Mouse (Mus musculus) ES-E14 (cell line): ENCODE data around the gene Abhd4. TPM values are rescaled to one million over a fixed set of nuclear protein-coding genes. Genes with fewer than 3 reads are reported as not detected.

ENCODE experiments used
- DNase-seq: peaks from one replicate; pipeline ENCODE4 v3.0.0-alpha.2; 2013; ENCODE audit warnings: low read depth, low spot score
- H3K27ac ChIP-seq: 2 replicates; pipeline ENCODE4 v1.5.1; 2012; ENCODE audit warnings: low read depth, mild to moderate bottlenecking, low read length, moderate library complexity, mixed read lengths; ENCODE audit not compliant: poor library complexity, insufficient read depth, severe bottlenecking
- H3K36me3 ChIP-seq: 2 replicates; pipeline ENCODE4 v1.6.1; 2012; ENCODE audit warnings: mild to moderate bottlenecking, low read length, moderate library complexity, mixed read lengths; ENCODE audit not compliant: control insufficient read depth, poor library complexity, insufficient read depth, severe bottlenecking
- H3K4me1 ChIP-seq, 2 experiments: fragments of 150-350 bp in 1 of 2; sonication (generic) in 1 of 2; 2 replicates each; pipeline ENCODE4 v1.6.1; 2012; ENCODE audit warnings: low read length in 2 of 2, mild to moderate bottlenecking in 1 of 2, mixed read lengths in 1 of 2; ENCODE audit not compliant: control insufficient read depth in 2 of 2, insufficient read depth in 2 of 2, poor library complexity in 1 of 2
- H3K4me3 ChIP-seq, 2 experiments: fragments of 150-350 bp in 1 of 2; sonication (generic) in 1 of 2; 2 replicates each; pipeline ENCODE4 v1.5.1; 2012; ENCODE audit warnings: low read length in 2 of 2, low read depth in 1 of 2, mild to moderate bottlenecking in 1 of 2, mixed read lengths in 1 of 2; ENCODE audit not compliant: insufficient read depth in 1 of 2, poor library complexity in 1 of 2, severe bottlenecking in 1 of 2
- H3K9ac ChIP-seq: 2 replicates; pipeline ENCODE4 v1.6.1; 2012; ENCODE audit warnings: low read depth, mild to moderate bottlenecking, low read length, mixed read lengths; ENCODE audit not compliant: poor library complexity, insufficient read depth, severe bottlenecking
- H3K9me3 ChIP-seq: fragments of 150-350 bp; sonication (generic); 2 replicates; pipeline ENCODE4 v1.6.1; 2012; ENCODE audit warnings: low read depth, mild to moderate bottlenecking, low read length; ENCODE audit not compliant: control insufficient read depth, insufficient read depth
- CHD2 ChIP-seq: IDR thresholded peaks from 2 replicates; pipeline ENCODE4 v1.6.1; 2014; ENCODE audit warnings: mild to moderate bottlenecking, low read depth, low read length, inconsistent platforms
- HCFC1 ChIP-seq: IDR thresholded peaks from 2 replicates; pipeline ENCODE4 v1.6.1; 2012; ENCODE audit warnings: low read length, inconsistent platforms, borderline replicate concordance; ENCODE audit not compliant: insufficient read depth
- MAFK ChIP-seq: IDR thresholded peaks from 2 replicates; pipeline ENCODE4 v1.6.1; 2014; ENCODE audit warnings: mild to moderate bottlenecking, low read depth, low read length, inconsistent platforms; ENCODE audit not compliant: insufficient read depth
- ZC3H11A ChIP-seq: IDR thresholded peaks from 2 replicates; pipeline ENCODE4 v1.6.1; 2012; ENCODE audit warnings: low read depth, mild to moderate bottlenecking, inconsistent platforms, low read length, borderline replicate concordance
- ZNF384 ChIP-seq: IDR thresholded peaks from 2 replicates; pipeline ENCODE4 v1.6.1; 2012; ENCODE audit warnings: low read depth, low read length, inconsistent platforms
- in situ Hi-C, 2 experiments: fragments of 600-800 bp; cut with MboI; formaldehyde crosslinking; loops; one replicate each; pipeline ENCODE4 v1.15.1; 2025; ENCODE audit warnings: low sequenced_read_pairs in 2 of 2, inconsistent platforms in 1 of 2; ENCODE audit not compliant: unreplicated experiment in 2 of 2
- total RNA-seq: library from RNA; depleted of rRNA; stranded (reverse); fragments of 300-350 nt; gene quantifications from 2 replicates; pipeline ENCODE4 v1.2.3, GENCODE M21; 2012

Abhd4 gene
- total RNA-seq, 1 experiment: 17.6 TPM

- Histone ChIP-seq H3K9ac (no peak overlapping the region), H3K36me3 (no peaks in the 10 kb centered on the region), H3K27ac (no peak overlapping the region), H3K9me3 (no peaks in the 10 kb centered on the region), H3K4me3 (no peak overlapping the region), H3K4me1 (no peaks in the 10 kb centered on the region; a peak in 1 of 4 replicates)
- DNase-seq: no peak
- no peak for TF ChIP-seq MAFK
- TF ChIP-seq HCFC1: no peak
- TF ChIP-seq ZNF384: no peak
- TF ChIP-seq ZC3H11A: no peak
- TF ChIP-seq CHD2: no peak
- in situ Hi-C loops: no loop called here
These were observed 43.6 kb upstream of the Abhd4 start for GRCm38 (mm10) chr14:54210401-54210800.

- no peaks in the 10 kb centered on the region for H3K4me1 ChIP-seq
- no peak overlapping the region for H3K27ac ChIP-seq
- H3K4me3 ChIP-seq: no peak overlapping the region
- no peak for DNase-seq
- H3K9me3 ChIP-seq: no peaks in the 10 kb centered on the region
- TF ChIP-seq CHD2 (no peak), ZNF384 (no peak), HCFC1 (no peak), MAFK (no peak), ZC3H11A (no peak)
- no peak overlapping the region for H3K9ac ChIP-seq
- in situ Hi-C loops: no loop called here
- H3K36me3 ChIP-seq: no peaks in the 10 kb centered on the region
These were observed 42.8 kb upstream of the Abhd4 start for GRCm38 (mm10) chr14:54211199-54211598.

- Histone ChIP-seq H3K4me1 (no peaks in the 10 kb centered on the region), H3K27ac (no peak overlapping the region)
- in situ Hi-C loops: no loop called here
These were observed 42.2 kb upstream of the Abhd4 start for GRCm38 (mm10) chr14:54211755-54212154.

GRCm38 (mm10) chr14:54213734-54214133 is 40.3 kb upstream of the Abhd4 start:
- no peak for TF ChIP-seq ZC3H11A
- no peak for TF ChIP-seq ZNF384
- TF ChIP-seq CHD2: no peak
- TF ChIP-seq HCFC1: no peak
- no peak for TF ChIP-seq MAFK
- H3K9ac ChIP-seq: no peak overlapping the region
- no peaks in the 10 kb centered on the region for H3K9me3 ChIP-seq
- no peaks in the 10 kb centered on the region for H3K36me3 ChIP-seq
- H3K4me1 ChIP-seq: no peaks in the 10 kb centered on the region
- H3K27ac ChIP-seq: no peak overlapping the region
- in situ Hi-C loops: no loop called here
- DNase-seq: no peak
- no peak overlapping the region for H3K4me3 ChIP-seq

More at GRCm38 (mm10) chr14:54211755-54212154, 42.2 kb upstream of the Abhd4 start:
- Histone ChIP-seq H3K9ac (no peak overlapping the region), H3K4me3 (no peak overlapping the region), H3K36me3 (no peaks in the 10 kb centered on the region), H3K9me3 (no peaks in the 10 kb centered on the region)
- TF ChIP-seq MAFK (no peak), ZNF384 (no peak), ZC3H11A (no peak), HCFC1 (no peak), CHD2 (no peak)
- no peak for DNase-seq

- H3K4me1 ChIP-seq: no peaks in the 10 kb centered on the region
- H3K4me3 ChIP-seq: no peak overlapping the region
- in situ Hi-C loops: no loop called here
- H3K27ac ChIP-seq: no peak overlapping the region
- no peaks in the 10 kb centered on the region for H3K36me3 ChIP-seq
- no peak for DNase-seq
- H3K9me3 ChIP-seq: no peaks in the 10 kb centered on the region
- TF ChIP-seq ZC3H11A: no peak
- TF ChIP-seq MAFK: no peak
- TF ChIP-seq ZNF384: no peak
- TF ChIP-seq HCFC1: no peak
- TF ChIP-seq CHD2: no peak
- no peak overlapping the region for H3K9ac ChIP-seq
These were observed 39.5 kb upstream of the Abhd4 start for GRCm38 (mm10) chr14:54214477-54214876.
